Mouse (Mus musculus) embryonic facial prominence, embryonic 11.5 days (tissue): ENCODE data around the gene Snd1. TPM values are rescaled to one million over a fixed set of nuclear protein-coding genes. Genes with fewer than 3 reads are reported as not detected.

Experiments
- ATAC-seq: fragments of 200-750 bp; cut with Nextera tagmentation; replicated peaks from 2 replicates; pipeline ENCODE4 v1.8.0; 2017; ENCODE audit warnings: low read depth; ENCODE audit not compliant: insufficient number of reproducible peaks, low FRiP score, low TSS enrichment
- DNase-seq: peaks from one replicate; pipeline ENCODE4 v3.0.0-alpha.2; 2015; ENCODE audit warnings: low spot score
- H3K27ac ChIP-seq: fragments of 300-500 bp; sonication (generic); replicated peaks from 2 replicates; pipeline ENCODE4 v1.5.1; 2014; ENCODE audit warnings: mild to moderate bottlenecking, low read depth, low read length, control low read depth
- H3K27me3 ChIP-seq: fragments of 300-500 bp; sonication (generic); 2 replicates; pipeline ENCODE4 v1.6.1; 2014; ENCODE audit warnings: mild to moderate bottlenecking, low read length, moderate library complexity, mixed read lengths; ENCODE audit not compliant: control insufficient read depth, insufficient read depth
- H3K36me3 ChIP-seq: fragments of 300-500 bp; sonication (generic); replicated peaks from 2 replicates; pipeline ENCODE4 v1.6.1; 2014; ENCODE audit warnings: low read depth, mild to moderate bottlenecking, low read length, moderate library complexity, mixed read lengths; ENCODE audit not compliant: control insufficient read depth, insufficient read depth
- H3K4me1 ChIP-seq: fragments of 300-500 bp; sonication (generic); 2 replicates; pipeline ENCODE4 v1.6.1; 2014; ENCODE audit warnings: low read length, mixed read lengths; ENCODE audit not compliant: control insufficient read depth, insufficient read depth
- H3K4me2 ChIP-seq: fragments of 300-500 bp; sonication (generic); 2 replicates; pipeline ENCODE4 v1.6.1; 2014; ENCODE audit warnings: low read depth, mild to moderate bottlenecking, control low read depth, low read length, moderate library complexity
- H3K4me3 ChIP-seq: fragments of 300-500 bp; sonication (generic); 2 replicates; pipeline ENCODE4 v1.5.1; 2014; ENCODE audit warnings: low read depth, low read length, control low read depth
- H3K9ac ChIP-seq: fragments of 300-500 bp; sonication (generic); replicated peaks from 2 replicates; pipeline ENCODE4 v1.6.1; 2014; ENCODE audit warnings: mild to moderate bottlenecking, control low read depth, low read length
- H3K9me3 ChIP-seq: fragments of 300-500 bp; sonication (generic); replicated peaks from 2 replicates; pipeline ENCODE4 v1.6.1; 2016; ENCODE audit warnings: mild to moderate bottlenecking, low read length, inconsistent platforms, mixed read lengths; ENCODE audit not compliant: control insufficient read depth
- WGBS: fragments of 180-500 bp; shearing (Covaris S2); extraction: QIAGEN DNeasy Blood & Tissue Kit; methylation state at CpG from one replicate; pipeline ENCODE4 v1.1.7; 2014; 5-methylcytosine and 5-hydroxymethylcytosine counted together
- polyA plus RNA-seq: library from polyadenylated mRNA; unstranded; fragments of >200 nt; fragmentation: Nextera tagmentation; extraction: Ambion mirVana; gene quantifications from 2 replicates; pipeline ENCODE4 v1.2.1, GENCODE M21; 2014

Snd1 gene
- polyA plus RNA-seq, 1 experiment from 2014 or later, result 92.6 TPM

- Histone ChIP-seq H3K4me3 (no peak overlapping the region), H3K9ac (no peak overlapping the region), H3K9me3 (no peaks in the 10 kb centered on the region), H3K36me3 (no peaks in the 10 kb centered on the region; the same call in 1 of the 2 replicates), H3K27me3 (no peaks in the 10 kb centered on the region), H3K4me1 (no peaks in the 10 kb centered on the region), H3K4me2 (no peak overlapping the region), H3K27ac (no peak overlapping the region)
- ATAC-seq (no peak), DNase-seq (no peak)
- 88% methylated on average over 6 of the region's 6 CpGs for WGBS
These were observed 230.6 kb downstream of the Snd1 start for GRCm38 (mm10) chr6:28705384-28706107.

- ATAC-seq, result no peak
These were observed 231.4 kb downstream of the Snd1 start for GRCm38 (mm10) chr6:28706108-28706975.

GRCm38 (mm10) chr6:28706976-28707592 is 232.1 kb downstream of the Snd1 start:
- Histone ChIP-seq H3K27ac (no peak overlapping the region), H3K9me3 (no peaks in the 10 kb centered on the region), H3K27me3 (no peaks in the 10 kb centered on the region), H3K9ac (no peak overlapping the region), H3K36me3 (no peaks in the 10 kb centered on the region; the same call in 1 of the 2 replicates), H3K4me2 (no peak overlapping the region), H3K4me1 (no peaks in the 10 kb centered on the region), H3K4me3 (no peak overlapping the region)
- no peak for ATAC-seq
- 83% methylated on average over 12 of the region's 12 CpGs for WGBS
- DNase-seq, result no peak

More at GRCm38 (mm10) chr6:28706108-28706975, 231.4 kb downstream of the Snd1 start:
- Histone ChIP-seq H3K36me3 (no peaks in the 10 kb centered on the region; the same call in 1 of the 2 replicates), H3K9ac (no peak overlapping the region), H3K9me3 (no peaks in the 10 kb centered on the region), H3K4me1 (no peaks in the 10 kb centered on the region), H3K4me2 (no peak overlapping the region), H3K4me3 (no peak overlapping the region), H3K27me3 (no peaks in the 10 kb centered on the region), H3K27ac (no peak overlapping the region)
- 85% methylated on average over 8 of the region's 8 CpGs for WGBS
- DNase-seq, result no peak

- H3K4me3 ChIP-seq, result no peak overlapping the region
- no peak overlapping the region for H3K4me2 ChIP-seq
- no peaks in the 10 kb centered on the region for H3K4me1 ChIP-seq
- no peak for ATAC-seq
- no peaks in the 10 kb centered on the region for H3K27me3 ChIP-seq
- no peak overlapping the region for H3K27ac ChIP-seq
- no peak overlapping the region for H3K9ac ChIP-seq
- no peaks in the 10 kb centered on the region; the same call in 1 of the 2 replicates for H3K36me3 ChIP-seq
- H3K9me3 ChIP-seq, result no peaks in the 10 kb centered on the region
- no peak for DNase-seq
- 52% methylated on average over 2 of the region's 2 CpGs for WGBS
These were observed 235.1 kb downstream of the Snd1 start for GRCm38 (mm10) chr6:28710035-28710434.

- no peak overlapping the region for H3K9ac ChIP-seq
- DNase-seq, result peak; percentile 4
- no peak overlapping the region for H3K4me2 ChIP-seq
- 71% methylated on average over 7 of the region's 7 CpGs for WGBS
- ATAC-seq, result no peak
- H3K36me3 ChIP-seq, result no peaks in the 10 kb centered on the region
- H3K4me3 ChIP-seq, result no peak overlapping the region
- no peak overlapping the region for H3K27ac ChIP-seq
- no peaks in the 10 kb centered on the region for H3K4me1 ChIP-seq
- no peaks in the 10 kb centered on the region for H3K27me3 ChIP-seq
- H3K9me3 ChIP-seq, result no peaks in the 10 kb centered on the region
These were observed 242.4 kb downstream of the Snd1 start for GRCm38 (mm10) chr6:28717203-28717844.

GRCm38 (mm10) chr6:28717845-28718237 is 242.9 kb downstream of the Snd1 start:
- Histone ChIP-seq H3K27me3 (no peaks in the 10 kb centered on the region), H3K9ac (no peak overlapping the region), H3K4me1 (no peaks in the 10 kb centered on the region), H3K27ac (no peak overlapping the region), H3K4me2 (no peak overlapping the region), H3K4me3 (no peak overlapping the region), H3K36me3 (no peaks in the 10 kb centered on the region), H3K9me3 (no peaks in the 10 kb centered on the region)
- WGBS, result 56% methylated on average over 4 of the region's 4 CpGs
- no peak for ATAC-seq
- peak; percentile 1 for DNase-seq

- DNase-seq (no peak), ATAC-seq (no peak)
- Histone ChIP-seq H3K4me3 (no peak overlapping the region), H3K4me2 (no peak overlapping the region), H3K9ac (no peak overlapping the region), H3K9me3 (no peaks in the 10 kb centered on the region), H3K36me3 (no peaks in the 10 kb centered on the region), H3K27me3 (no peaks in the 10 kb centered on the region), H3K4me1 (no peaks in the 10 kb centered on the region), H3K27ac (no peak overlapping the region)
- 87% methylated on average over 9 of the region's 9 CpGs for WGBS
These were observed 245.6 kb downstream of the Snd1 start for GRCm38 (mm10) chr6:28720391-28721171.
